Mouse (Mus musculus): ENCODE data around the gene Galr3. TPM values are rescaled to one million over a fixed set of nuclear protein-coding genes. Genes with fewer than 3 reads are reported as not detected.

Galr3 gene
- polyA plus RNA-seq, 1 experiment from 2014 or later: not detected

DNA sequence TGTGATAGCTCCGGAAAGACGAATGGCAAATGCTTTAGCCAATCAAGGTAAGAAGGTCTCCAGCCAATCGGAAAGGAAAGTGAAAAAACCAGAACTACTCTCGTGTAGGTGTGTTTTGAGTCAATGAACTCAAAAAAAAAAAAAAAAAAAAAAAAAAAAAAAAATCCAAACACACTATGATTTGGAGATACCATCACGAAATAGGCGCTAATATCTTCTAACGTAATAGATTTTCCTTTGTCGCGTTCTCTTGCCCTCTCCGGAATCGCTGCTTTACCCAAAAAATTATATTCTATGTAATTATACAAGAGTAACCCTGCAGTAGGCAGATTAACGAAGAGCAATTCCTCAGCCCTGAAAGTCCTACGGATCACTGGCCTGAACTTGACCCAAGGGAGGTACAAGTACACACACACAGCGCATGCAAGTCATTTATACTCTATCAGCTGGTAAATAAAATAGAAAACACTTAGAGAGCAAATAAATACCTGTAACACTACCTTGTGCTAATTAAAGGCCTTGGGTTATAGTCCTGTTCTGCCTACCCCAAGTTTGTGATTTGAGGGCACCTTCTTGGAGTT, 21.6 kb downstream of the Galr3 start:
- ATAC-seq (ENCODE audit: low read depth): no peak
- peak overlapping the region; percentile 35 for H3K4me3 ChIP-seq
- H3K27ac ChIP-seq (replicated peaks): peak overlapping the region; percentile 49; the same call in 1 of the 2 replicates
- H3K9ac ChIP-seq: peak overlapping the region; percentile 64
- 11% methylated on average over 14 of the region's 14 CpGs for WGBS
- peaks cover 29% of the 10 kb centered on the region for H3K36me3 ChIP-seq
- H3K4me1 ChIP-seq (replicated peaks): peaks cover 25% of the 10 kb centered on the region
- H3K4me2 ChIP-seq: peak overlapping the region; percentile 60
- H3K27me3 ChIP-seq: no peaks in the 10 kb centered on the region
- H3K9me3 ChIP-seq: no peaks in the 10 kb centered on the region

DNA sequence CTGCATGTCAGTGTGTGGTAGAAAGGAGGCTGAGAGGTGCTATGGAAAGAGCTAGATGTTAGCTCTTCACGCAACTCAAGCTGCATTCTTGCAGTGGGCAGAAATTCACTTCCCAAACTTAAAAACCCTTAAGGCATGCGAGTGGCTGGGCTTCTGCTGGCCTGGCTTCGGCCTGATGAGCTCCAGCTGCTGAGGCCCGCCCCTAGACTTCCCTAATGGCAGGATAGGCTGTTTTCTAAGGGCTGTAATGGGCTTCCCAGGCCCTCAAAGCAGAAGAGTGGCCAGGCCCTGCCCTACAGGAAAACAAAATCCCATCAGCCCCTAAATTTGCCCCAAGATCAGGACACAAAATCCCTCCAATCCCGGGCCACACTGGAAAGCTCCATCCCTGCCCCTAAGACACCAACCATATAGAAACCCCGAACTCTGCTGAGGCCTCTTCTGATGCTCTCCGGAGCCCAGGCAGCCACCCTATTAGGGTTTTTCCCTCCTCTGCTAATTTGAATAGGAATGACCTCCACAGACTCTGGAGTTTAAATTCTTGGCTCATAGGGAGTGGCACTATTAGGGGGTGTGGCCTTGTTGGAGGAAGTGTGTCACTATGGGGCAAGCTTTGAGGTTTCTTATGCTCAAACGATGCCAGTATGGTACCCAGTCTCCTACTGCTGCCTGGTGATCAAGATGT, 23.5 kb downstream of the Galr3 start:
- no peak overlapping the region for H3K4me2 ChIP-seq
- no peak overlapping the region for H3K9ac ChIP-seq
- no peak overlapping the region for H3K4me3 ChIP-seq
- 54% methylated on average over 8 of the region's 8 CpGs for WGBS
- H3K36me3 ChIP-seq: peaks cover 9% of the 10 kb centered on the region
- no peaks in the 10 kb centered on the region for H3K9me3 ChIP-seq
- no peak overlapping the region for H3K27ac ChIP-seq (replicated peaks)
- H3K27me3 ChIP-seq: no peaks in the 10 kb centered on the region
- peaks cover 25% of the 10 kb centered on the region for H3K4me1 ChIP-seq (replicated peaks)
- ATAC-seq (ENCODE audit: low read depth): no peak

DNA sequence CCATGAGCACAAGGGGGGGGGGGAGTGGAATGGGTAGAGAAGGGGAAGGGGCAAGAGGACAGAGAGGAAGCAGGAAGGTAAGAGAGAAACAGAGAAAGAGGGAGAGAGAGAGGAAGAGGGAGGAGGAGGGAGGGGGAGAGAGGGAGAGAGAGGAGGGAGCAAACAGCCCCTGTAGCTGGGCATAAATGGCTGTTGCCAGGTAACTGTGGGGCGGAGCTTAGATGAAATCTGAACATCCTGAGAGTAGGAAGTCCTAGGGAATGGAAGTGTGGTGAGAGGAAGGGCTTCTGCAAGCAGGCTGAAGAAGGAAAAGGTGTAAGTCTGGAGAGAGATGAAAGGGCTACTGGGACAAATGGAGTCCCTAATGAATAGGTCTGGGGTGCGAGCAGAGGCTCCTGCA, 24.6 kb downstream of the Galr3 start:
- Histone ChIP-seq H3K4me1 (replicated peaks) (peaks cover 15% of the 10 kb centered on the region), H3K4me3 (no peak overlapping the region), H3K4me2 (no peak overlapping the region), H3K36me3 (no peaks in the 10 kb centered on the region), H3K9me3 (no peaks in the 10 kb centered on the region), H3K27ac (replicated peaks) (no peak overlapping the region), H3K27me3 (no peaks in the 10 kb centered on the region), H3K9ac (no peak overlapping the region)
- ATAC-seq (ENCODE audit: low read depth): no peak
- WGBS: 61% methylated on average over 2 of the region's 2 CpGs

DNA sequence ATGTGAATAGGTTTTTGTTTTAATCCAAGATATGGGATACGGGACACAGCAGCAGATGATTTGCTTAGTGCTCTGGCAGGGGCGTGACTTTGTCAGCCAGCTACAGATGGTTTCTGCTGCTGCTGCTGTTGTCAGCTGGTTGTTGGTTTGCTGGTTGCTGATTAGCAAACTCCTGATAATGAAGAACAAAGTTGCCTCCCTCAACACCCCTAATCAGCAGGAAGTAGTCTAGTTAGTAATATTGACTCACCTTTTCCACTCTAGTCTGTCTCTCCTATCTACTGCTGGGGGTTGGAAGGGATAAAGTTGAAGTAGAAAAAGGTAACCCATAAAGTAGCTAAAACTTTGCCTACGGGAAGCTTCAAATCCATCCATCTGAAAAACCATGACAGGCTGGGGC, 25.9 kb downstream of the Galr3 start:
- H3K4me2 ChIP-seq: no peak overlapping the region
- no peak overlapping the region for H3K4me3 ChIP-seq
- H3K4me1 ChIP-seq (replicated peaks): peaks cover 5% of the 10 kb centered on the region
- 80% methylated on average over 3 of the region's 3 CpGs for WGBS
- H3K36me3 ChIP-seq: no peaks in the 10 kb centered on the region
- H3K27ac ChIP-seq (replicated peaks): no peak overlapping the region
- ATAC-seq (ENCODE audit: low read depth): no peak
- no peaks in the 10 kb centered on the region for H3K9me3 ChIP-seq
- no peak overlapping the region for H3K9ac ChIP-seq
- H3K27me3 ChIP-seq: no peaks in the 10 kb centered on the region

DNA sequence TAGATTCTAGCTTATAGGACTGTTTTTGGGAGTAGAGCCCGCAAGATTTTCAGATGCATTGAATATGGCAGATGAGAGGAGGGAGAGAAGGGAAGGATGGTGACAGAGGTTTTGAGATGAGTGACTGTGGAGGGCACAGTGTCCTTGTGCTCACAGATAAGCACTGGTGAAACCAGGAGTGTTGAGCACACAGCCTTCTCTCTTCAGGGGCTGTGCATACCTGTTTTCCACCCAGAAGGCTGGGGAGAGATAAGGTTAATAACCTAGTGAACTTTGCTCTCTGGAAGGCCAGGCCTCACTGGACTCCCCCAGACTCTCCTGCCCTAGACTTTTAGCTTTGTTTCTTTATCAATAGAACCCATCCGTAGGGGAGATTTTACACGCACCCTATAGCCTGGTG, 26.7 kb downstream of the Galr3 start:
- 77% methylated on average over 3 of the region's 3 CpGs for WGBS
- no peak for ATAC-seq (ENCODE audit: low read depth)
- Histone ChIP-seq H3K9ac (no peak overlapping the region), H3K9me3 (no peaks in the 10 kb centered on the region), H3K27me3 (no peaks in the 10 kb centered on the region), H3K4me1 (replicated peaks) (peaks cover 3% of the 10 kb centered on the region), H3K27ac (replicated peaks) (no peak overlapping the region), H3K4me3 (no peak overlapping the region), H3K4me2 (no peak overlapping the region), H3K36me3 (no peaks in the 10 kb centered on the region)

DNA sequence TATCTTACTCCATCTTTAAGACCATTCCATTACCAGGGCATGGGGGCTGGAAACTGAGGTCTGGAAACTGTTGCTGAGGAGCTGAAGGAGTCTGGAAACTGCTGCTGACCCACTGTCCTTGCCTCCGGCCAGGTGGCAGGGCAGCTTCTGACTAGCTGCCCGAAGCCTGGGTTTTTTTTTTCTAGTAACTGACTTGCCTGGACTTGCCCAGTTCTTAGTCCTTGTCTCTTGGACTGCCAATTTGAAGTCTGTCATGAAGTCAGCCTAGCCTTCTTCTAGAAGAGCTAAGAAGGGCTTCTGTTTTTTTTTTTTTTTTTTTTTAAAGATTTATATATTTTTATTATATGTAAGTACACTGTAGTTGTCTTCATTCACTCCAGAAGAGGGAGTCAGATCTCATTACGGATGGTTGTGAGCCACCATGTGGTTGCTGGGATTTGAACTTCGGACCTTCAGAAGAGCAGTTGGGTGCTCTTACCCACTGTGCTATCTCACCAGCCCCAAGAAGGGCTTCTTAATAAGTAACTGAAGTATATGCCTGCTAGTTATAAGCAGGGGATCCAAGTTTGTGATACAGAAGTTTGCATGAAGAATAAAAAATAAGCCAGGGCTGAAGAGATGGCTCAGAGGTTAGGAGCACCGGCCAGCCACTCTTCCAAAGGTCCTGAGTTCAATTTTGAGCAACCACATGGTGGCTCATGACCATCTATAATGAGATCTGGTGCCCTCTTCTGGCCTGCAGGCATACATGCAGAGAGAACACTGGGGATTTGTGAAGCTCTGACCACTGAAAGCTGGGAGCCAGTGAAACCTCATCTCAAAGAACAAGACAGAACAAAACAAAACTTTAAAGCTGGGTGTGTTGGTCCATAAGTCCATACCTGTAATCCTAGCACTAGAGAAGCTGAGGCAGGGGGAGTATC, 29.7 kb downstream of the Galr3 start:
- Histone ChIP-seq H3K27ac (replicated peaks) (no peak overlapping the region), H3K36me3 (no peaks in the 10 kb centered on the region; the same call in 1 of the 2 replicates), H3K4me3 (no peak overlapping the region), H3K4me1 (replicated peaks) (peaks cover 18% of the 10 kb centered on the region), H3K9ac (no peak overlapping the region), H3K27me3 (no peaks in the 10 kb centered on the region), H3K4me2 (no peak overlapping the region), H3K9me3 (no peaks in the 10 kb centered on the region)
- no peak for ATAC-seq (ENCODE audit: low read depth)
- 64% methylated on average over 5 of the region's 5 CpGs for WGBS

DNA sequence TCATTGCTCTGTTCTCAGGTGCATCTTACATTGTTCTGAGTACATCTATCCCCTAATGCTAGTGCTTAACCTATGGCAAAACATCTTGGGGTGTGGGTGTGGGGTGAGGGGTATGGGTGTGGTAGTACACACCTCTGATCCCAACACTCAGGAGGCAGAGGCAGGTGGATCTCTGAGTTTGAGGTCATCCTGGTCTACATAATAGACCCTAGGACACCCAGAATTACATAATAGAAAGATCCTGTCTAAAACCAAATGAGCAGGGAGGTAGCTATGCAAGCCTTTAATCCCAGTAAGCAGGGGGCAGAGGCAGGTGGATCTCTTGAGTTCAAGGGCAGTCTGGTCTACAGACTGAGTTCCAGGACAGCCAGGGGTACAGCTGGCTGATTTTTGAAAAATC, 32.1 kb downstream of the Galr3 start:
- no peak for ATAC-seq (ENCODE audit: low read depth)
- H3K4me2 ChIP-seq: no peak overlapping the region

DNA sequence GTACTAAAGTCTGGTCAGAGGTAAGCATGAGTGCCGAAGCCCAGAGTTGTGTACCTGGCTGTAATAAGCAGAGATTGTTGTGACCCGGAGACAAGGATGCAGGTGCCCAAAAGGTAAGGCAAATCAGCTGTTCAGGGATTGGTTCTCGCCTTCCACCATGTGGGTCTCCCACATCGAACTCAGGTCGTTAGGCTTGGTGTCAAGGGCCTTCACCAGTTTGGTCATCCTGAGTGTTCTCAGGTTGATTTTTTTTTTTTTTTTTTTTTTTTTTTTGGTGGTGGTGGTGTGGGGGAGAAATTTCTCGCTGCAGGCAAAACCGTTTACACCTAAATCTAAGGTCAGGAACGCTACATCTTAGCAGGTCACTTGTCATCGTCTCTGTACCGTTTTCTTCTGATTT, 32.8 kb downstream of the Galr3 start:
- Histone ChIP-seq H3K27ac (replicated peaks) (peak overlapping the region; percentile 80), H3K9me3 (no peaks in the 10 kb centered on the region), H3K4me3 (peak overlapping the region; percentile 94), H3K36me3 (peaks cover 30% of the 10 kb centered on the region), H3K27me3 (no peaks in the 10 kb centered on the region), H3K9ac (peak overlapping the region; percentile 93), H3K4me1 (replicated peaks) (peaks cover 25% of the 10 kb centered on the region), H3K4me2 (peak overlapping the region; percentile 97)
- no peak for ATAC-seq (ENCODE audit: low read depth)
- 39% methylated on average over 10 of the region's 10 CpGs for WGBS

More for the DNA sequence above, 32.1 kb downstream of the Galr3 start:
- Histone ChIP-seq H3K9me3 (no peaks in the 10 kb centered on the region), H3K27ac (replicated peaks) (no peak overlapping the region), H3K9ac (0 out of 2 replicates have a peak overlapping the region, but pooled peaks have one; percentile 93), H3K27me3 (no peaks in the 10 kb centered on the region), H3K4me1 (replicated peaks) (peaks cover 25% of the 10 kb centered on the region), H3K4me3 (no peak overlapping the region), H3K36me3 (peaks cover 23% of the 10 kb centered on the region)

DNA sequence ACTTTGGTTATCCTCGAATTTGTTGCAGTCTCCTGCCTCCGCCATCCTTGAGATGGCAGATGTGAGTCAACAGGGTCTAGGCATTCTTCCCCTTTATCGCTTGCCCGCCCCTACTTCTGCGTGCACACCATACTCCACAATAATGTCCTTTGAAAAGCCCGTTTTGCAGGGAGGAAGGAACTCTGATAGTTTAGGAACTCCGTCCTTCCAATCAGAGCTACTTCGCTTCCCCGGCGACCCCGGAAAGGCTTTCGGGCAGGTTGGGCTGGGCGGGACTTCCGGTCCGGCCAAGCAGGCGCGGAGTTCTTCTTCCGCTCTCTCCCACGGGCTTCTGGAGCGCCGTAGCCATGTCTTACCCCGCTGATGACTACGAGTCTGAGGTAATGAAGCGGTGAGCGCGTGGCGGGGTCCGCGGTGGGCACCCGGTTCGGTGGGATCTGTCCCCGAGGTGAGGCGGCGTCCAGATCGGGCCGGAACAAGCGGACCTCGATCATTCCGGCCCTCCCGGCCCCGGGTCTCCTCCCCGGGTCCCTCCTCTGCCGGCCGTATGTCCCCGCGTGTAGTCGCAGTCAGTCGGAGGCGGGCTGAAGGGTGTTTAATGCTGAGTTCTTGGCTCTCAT, 33.3 kb downstream of the Galr3 start, which contains the start of gene Eif3l:
TSS of gene Eif3l (plus strand) at position 267 of the 620 bp plus-strand sequence.
- Histone ChIP-seq H3K9me3 (no peaks in the 10 kb centered on the region), H3K27me3 (no peaks in the 10 kb centered on the region), H3K27ac (replicated peaks) (peak within 1 kb of the TSS; percentile 80), H3K4me1 (replicated peaks) (peaks cover 25% of the 10 kb centered on the region), H3K4me2 (peak within 1 kb of the TSS; percentile 97), H3K4me3 (peak within 1 kb of the TSS; percentile 94), H3K36me3 (peaks cover 35% of the 10 kb centered on the region), H3K9ac (peak within 1 kb of the TSS; percentile 93)
- peak; percentile 90 for ATAC-seq (ENCODE audit: low read depth)
- WGBS: under 1% methylated on average over 48 of the region's 49 CpGs

DNA sequence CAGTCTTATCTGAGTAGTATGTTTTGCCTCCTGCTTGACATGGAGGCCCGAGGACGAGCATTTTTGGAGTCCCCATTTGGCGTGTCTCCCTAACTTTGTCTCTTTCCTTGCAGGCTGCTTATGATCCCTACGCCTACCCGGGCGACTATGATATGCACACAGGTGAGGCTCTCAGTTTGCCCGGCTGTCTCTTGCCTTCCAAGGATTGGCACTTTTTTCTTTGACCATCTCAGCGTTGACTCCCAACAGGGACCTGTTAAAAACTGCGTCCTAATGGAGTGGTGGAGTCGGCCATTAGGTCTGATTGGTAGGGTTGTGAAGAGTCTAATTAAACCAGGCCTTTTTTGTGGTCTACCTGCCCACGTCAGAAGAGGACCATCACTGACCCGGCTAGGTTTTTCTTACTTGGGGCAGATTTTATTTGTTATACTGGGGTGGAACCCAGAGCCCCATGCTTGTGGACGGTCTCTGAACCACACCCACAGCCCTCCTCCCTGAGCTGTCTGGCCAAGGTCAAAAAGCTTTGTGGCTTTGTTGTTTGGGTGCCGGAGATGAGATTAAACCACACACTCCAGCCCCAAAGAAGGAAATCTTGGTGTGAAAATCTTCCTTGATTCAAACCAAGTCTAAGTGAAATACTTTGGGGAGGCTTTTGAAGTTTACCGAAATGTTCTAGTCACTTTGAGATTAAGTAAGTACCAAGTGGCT, 34.1 kb downstream of the Galr3 start:
- peak overlapping the region; percentile 97 for H3K4me2 ChIP-seq
- 0 out of 2 replicates have a peak overlapping the region, but pooled peaks have one; percentile 68 for H3K27ac ChIP-seq (replicated peaks)
- H3K36me3 ChIP-seq: peaks cover 41% of the 10 kb centered on the region
- 36% methylated on average over 15 of the region's 15 CpGs for WGBS
- H3K27me3 ChIP-seq: no peaks in the 10 kb centered on the region
- H3K9ac ChIP-seq: peak overlapping the region; percentile 93
- peak overlapping the region; percentile 94 for H3K4me3 ChIP-seq
- H3K4me1 ChIP-seq (replicated peaks): peaks cover 25% of the 10 kb centered on the region
- no peaks in the 10 kb centered on the region for H3K9me3 ChIP-seq
- ATAC-seq (ENCODE audit: low read depth): 0 out of 2 replicates have a peak, but pooled peaks have one; percentile 32

DNA sequence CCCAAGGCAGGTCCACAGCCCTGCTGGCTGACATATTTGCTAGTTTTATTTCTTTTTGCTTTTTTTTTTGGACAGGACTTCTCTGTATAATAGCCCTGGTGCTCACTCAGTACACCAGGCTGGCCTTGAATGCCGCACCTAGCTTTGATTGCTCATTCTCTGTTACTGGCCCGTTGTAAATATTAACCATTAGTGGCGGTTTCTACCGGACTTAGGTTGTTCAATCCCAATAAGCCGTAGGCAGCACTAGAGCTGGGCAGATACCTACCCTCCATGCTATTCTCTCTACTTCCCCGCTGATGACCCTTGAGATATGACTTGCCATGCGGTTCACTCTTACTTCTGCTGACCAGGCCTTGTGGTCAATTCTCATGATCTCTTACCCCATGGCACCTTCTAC, 37.9 kb downstream of the Galr3 start:
- H3K27me3 ChIP-seq: no peaks in the 10 kb centered on the region
- H3K27ac ChIP-seq (replicated peaks): no peak overlapping the region
- WGBS: 97% methylated on average over 7 of the region's 7 CpGs
- ATAC-seq (ENCODE audit: low read depth): no peak
- H3K9ac ChIP-seq: no peak overlapping the region
- peaks cover 79% of the 10 kb centered on the region for H3K36me3 ChIP-seq
- peaks cover 19% of the 10 kb centered on the region for H3K4me1 ChIP-seq (replicated peaks)
- H3K4me2 ChIP-seq: no peak overlapping the region
- no peaks in the 10 kb centered on the region for H3K9me3 ChIP-seq
- no peak overlapping the region for H3K4me3 ChIP-seq

Data from neural tube, embryonic 13.5 days (tissue).